Mouse (Mus musculus) frontal cortex, postnatal 10 days (tissue): ENCODE results near the gene Zfyve27.

ENCODE experiments used
- DNase-seq, 2 experiments: peaks; one replicate each; pipeline ENCODE4 v3.0.0; 2022; ENCODE audit warnings: low spot score in 2 of 2, mixed read lengths in 1 of 2

The Zfyve27 gene

DNA sequence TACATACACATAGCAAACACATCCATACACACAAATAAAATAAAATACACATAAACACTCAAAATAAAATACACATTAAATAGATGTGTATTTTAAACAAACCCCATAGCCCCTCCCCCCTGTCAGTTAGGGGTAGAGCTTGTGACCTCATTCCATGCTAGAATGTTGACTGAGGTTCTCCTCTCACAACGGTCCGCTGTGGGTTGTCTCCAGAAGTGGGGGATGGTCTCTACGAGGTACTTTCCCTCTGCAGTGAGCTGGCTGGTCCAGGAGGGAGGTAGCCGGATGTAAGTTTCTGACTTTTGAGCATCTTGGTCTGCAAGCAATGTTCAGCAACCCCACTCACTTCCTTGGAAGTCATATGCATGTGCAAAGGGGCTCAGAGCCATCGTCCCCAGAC is at the start of gene Zfyve27:
Gene Zfyve27 (plus strand): TSS at position 188 of the 400 bp plus-strand sequence.
- DNase-seq: no peak

DNA sequence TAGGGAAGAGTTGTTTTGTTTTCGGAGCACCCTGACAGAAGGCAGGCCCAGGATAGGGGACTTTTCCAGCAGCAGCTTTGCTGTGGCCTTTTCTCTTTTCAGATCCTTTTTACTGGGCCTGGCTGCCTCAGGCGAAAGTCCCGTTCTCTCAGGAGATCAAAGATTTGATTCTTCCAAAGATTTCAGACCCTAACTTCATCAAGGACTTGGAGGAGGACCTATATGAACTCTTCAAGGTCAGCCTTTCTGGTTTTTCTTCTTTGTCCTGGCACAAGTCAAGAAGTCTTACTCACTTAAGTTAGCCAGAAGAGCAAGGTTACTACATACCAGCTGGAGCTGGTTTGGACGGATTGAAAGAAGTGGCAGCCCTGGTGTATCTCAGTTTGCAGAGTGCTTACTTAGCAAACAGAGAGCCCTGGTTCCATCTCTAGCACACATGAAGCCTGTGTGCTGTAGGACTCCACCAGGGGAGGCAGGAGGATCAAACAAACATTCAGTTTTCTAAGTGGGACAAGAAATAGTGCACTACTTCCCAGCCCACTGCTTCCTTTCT is 47.9 kb upstream of the Zfyve27 start:
- DNase-seq: no peak

DNA sequence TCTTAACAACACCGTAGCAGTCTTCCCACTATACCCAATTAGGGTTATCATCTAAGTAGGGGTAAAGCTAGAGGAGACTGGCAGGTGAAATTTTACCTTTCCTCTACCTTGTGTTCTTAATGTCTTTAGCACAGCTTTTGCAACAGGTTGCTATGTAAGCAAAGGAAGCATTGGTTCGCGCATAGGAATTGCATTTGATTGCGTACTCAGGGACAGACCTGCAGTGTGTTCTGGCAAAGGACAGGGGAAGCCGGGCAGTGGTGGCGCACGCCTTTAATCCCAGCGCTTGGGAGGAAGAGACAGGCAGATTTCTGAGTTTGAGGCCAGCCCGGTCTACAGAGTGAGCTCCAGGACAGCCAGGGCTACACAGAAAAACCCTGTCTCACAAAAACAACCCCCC is 45.6 kb upstream of the Zfyve27 start:
- no peak for DNase-seq

DNA sequence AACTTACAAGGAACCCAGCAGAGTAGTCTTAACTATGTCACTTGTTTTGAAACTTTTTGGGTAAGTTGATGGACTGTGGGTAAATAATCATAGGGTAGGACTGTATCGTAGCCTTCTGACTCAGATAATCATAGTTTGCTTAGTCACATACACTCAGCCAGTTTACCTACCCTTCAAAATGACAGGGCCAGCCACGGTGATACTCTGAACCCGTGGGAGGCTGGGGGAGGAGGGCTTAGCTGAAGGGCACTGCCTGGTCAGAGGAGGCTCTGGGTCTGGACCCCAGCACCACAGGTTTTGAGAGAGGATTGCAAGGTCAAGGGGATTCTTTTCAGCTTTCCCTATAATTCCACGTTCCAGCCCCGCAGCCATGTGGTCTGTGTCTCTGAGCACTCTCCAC is 45.2 kb upstream of the Zfyve27 start:
- no peak for DNase-seq

DNA sequence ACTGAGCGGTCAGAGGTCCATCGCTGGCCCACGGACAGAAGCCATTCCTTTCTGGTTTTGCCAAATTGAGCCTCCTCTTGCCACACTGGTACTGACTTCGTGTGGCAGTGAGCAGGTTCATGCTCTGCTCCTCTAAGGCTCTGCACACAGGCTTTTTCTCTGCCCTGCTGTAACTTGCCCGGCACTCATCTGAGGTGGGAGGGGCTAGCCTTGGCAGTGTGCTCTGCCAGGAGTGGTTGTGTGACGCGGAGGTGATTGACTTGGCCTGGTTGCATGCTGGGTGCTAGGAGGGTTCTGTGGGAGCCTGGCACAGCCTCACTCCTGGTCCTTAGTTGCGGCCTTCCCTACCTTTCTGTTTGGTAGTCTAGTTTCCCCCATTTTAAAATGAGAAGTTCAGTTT is 43.3 kb upstream of the Zfyve27 start:
- no peak for DNase-seq

DNA sequence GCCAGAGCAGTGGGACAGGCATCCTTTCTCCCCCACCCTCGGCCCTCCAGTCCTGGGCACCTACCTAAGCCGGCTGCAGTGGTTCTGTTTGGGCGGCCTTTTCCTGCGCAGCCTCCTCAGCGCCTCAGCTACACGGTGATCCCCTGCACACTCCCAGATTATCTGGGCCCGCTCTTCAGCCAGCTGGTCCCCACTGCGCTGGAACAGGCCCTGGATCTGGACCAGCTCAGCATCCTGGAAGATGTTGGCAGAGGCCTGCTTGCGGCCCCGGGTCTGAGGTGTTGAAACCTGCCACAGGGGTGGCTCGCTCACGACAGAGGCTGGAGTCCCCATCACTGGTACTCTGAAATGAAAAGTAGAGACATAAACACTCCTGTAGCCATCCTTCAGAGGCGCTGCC is 39.1 kb upstream of the Zfyve27 start:
- no peak for DNase-seq

DNA sequence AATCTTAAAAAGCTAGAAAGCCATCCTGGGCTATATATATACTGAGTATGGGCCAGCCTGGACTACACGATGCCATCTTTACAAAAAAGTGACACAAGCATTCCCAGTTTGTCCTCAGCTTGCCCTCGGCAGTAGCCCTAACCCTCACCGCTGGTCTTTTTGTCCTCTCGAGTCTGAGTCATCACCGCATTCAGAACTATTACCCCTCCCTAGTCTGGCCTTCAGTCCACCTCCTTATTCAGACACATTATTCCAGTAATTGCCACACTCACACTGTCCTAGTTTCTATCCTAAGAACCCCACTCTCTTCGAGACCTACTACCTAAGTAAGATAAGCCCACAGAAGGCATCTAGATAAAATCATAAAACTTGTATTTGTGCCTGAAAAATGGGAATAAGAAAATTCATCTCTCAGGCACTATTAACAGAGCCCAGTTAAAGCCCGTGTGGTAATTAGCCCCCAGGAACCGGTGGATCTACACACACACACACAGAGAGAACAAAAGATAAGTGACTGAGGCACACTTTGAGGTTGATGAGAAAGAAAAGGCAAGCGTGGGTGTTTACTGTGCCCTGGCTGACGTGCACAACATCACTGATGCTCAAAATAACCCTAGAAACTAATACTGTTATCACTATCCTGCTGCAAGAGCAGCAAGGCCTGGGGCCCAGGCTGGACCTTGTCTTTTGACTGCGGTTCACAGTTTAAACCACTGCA is 38.1 kb upstream of the Zfyve27 start:
- no peak for DNase-seq

DNA sequence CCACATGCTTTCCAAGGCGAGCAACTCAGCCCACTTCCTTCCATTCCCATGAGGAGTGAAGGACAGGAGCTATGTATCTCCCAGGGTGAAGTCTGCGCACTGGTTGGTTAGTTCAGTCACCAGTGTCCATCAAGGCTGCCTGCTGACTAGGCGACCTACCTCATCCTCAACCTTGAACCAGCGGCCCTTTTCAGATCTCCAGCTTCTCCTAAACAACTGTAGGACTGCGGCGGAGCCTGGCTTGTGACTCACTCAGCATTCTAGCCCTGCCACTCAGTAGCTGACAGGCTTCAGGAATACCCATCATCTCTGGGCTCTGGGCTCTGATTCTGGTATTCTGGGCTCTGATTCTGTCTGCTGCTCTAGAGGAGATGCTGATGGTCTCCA is 37.5 kb upstream of the Zfyve27 start:
- DNase-seq: no peak

DNA sequence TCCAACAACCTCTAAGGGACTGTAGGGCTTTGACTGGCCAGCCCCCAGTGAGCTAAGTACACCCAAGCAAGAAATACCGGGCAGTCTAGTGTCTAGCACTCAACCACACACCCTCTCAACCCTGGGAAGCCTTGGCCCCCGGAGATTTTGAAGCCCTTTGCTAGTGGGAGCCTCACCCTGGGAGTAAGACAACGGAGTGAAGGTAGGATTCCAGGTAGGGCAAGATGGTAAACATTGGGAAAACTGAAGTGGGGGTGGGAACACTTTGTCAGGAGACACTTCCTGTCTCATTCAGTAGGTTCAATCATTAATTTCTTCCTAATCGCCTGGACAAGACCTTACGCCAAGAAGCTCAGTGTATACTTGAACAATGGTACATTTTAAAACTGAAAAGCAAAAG is 36.7 kb upstream of the Zfyve27 start:
- DNase-seq: no peak

DNA sequence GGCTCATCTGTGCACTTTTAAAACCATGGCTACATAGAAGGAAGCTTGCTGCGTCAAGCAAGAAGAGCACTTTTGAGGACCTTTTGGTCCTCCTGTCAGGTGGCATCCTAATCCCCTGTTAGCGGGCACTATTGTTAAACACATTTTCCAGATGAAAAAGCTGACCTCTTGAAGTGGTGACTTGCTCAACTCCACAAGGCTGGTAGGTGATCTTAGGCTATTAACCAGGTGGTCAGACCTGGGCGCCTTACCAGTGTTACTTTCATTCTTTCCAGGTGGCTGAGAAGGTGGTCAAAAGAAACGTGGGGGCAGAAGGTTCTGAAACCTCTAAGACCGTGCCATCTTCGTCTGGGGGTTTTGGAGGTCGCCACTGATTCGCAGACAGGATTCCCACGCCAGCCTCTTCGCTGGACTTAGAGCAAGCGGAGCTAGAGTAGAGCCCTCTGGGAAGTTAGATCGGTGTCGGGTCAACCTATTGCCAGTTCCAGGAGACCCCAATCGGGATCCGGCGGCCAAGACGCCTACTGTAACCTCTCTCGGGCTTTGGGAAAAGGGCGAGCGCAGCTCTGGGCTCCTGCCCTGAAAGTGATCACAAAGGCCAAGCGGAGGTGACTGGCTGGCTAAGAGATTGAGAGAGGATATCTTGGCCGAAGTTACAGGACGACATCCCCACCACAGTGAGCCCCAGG is 35.6 kb upstream of the Zfyve27 start:
- DNase-seq: no peak

DNA sequence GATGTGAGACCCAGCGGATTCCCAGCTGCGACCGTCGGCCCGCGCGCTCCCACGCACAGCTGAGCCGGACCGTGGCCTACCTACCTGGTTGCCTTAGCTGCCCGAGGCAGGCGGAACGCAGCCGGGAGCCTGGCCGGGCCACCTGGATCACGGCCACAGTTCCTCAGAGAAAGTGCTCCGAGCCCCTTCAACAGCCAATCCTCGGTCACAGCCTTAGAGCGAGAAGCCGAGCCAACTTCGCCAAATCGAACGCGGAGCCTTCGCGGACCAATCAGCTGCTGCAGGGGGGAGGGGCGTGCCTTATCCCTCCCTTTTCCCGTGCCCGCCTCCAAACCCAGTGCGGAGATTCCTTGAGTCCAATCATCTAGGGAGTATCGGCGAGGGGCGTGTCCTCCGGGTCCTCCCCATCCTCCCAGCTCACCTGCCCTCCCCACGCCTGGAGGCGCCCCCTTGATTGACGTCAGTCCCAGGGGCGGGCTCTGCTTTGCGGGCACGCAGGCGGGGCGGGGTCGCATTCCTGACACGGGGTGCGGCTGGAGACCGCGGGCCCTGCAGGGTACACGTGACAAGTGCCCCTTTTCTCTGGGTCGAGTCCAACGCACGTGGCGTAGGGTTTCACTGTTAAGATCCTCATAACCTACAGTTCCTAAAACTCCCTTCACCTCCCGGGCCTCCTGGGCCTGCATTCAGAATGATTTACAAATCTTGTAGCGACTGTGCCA is 34.8 kb upstream of the Zfyve27 start, which contains the start of gene Avpi1:
Gene Avpi1 (minus strand): TSS at position 273 of the 722 bp plus-strand sequence.
- DNase-seq: peak; percentile 97 to 98

DNA sequence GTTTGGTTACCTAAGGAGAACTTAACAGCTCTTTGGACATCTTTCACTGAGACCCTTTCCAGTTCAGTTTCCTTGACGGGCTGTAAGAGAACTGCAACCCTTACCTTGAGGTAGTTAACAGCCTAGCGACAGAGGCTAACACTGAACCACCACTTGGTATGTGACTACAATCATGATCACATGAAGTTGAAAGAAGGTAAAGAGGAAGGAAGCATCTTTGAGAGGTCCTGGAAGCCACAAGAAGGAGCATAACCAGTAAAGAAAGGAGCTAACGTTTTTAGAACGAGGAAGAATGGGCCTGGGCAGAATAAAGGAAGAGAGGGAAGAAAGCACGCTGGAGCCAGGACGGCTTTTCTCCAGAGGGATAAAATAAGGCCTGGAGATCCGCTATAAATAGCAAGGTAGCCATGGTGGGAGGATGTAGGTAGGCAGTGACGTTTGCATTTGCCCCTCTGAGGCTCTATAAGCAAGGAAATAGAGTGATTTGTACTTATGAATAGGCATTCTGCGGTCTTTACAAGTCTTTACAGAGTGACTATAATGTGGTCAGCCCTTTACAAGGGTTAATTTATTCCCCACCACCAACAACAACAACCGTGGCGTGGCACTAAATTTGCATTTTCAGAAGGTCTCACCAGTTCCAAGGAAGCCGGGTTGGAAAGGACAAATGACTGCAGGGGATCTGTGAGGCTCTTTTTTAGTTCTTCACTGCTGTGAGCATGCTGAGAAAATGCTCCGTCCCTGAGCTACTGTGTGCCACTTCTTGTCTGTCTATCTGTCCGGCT is 34.0 kb upstream of the Zfyve27 start:
- DNase-seq: no peak

DNA sequence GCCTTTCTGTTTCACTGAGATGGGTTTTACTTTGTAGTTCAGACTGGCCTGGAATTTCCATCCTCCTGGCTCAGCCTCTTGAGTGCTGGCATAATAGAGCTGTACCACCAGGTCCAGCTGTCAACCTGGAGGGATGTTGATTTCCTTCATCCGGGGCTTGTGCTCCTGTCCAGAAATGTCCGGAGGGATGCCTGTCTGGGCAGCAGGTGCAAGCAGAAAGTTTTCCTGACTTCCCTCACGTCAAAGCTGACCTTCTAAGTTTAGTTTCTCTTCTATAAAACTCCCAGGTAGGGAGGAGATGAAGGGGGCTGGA is 33.5 kb upstream of the Zfyve27 start:
- DNase-seq: no peak

DNA sequence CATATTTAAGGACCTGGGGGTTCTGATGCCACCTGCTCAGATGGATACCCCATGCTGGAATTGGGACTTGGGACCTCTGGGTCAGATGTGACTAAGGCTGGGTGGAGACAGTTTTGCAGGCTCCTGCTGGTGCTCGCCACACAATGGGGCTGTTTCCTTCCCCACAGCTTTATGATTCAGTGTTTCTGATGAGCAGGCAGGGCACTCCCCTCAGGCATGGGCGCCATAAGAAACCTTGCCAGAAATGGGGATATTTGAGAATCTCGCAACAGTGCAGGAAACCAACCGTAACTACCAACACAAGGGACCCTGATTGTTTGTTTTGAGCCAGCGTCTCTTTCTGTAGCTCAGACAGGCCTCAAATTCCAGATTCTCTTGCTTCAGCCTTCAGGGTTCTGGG is 32.6 kb upstream of the Zfyve27 start:
- no peak for DNase-seq

DNA sequence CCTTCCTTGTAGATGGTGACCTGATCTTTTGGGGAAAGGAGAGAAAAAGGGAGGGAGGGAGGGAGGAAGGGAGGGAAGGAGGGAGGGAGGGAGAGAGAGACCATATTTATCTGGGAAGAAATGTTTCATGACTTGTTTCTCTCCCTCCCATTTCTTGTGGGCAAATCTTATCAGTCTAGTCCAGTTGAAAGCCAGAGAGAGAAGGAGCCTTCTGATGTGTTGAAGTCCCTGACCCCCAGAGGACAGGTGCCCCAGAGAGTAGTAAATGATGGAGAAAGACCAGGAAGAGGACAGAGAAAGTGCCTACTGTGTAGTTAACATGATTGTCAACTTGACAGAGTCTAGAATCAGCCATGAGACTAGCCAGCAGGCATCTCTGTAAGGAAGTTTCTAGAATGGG is 28.7 kb upstream of the Zfyve27 start:
- DNase-seq: no peak

DNA sequence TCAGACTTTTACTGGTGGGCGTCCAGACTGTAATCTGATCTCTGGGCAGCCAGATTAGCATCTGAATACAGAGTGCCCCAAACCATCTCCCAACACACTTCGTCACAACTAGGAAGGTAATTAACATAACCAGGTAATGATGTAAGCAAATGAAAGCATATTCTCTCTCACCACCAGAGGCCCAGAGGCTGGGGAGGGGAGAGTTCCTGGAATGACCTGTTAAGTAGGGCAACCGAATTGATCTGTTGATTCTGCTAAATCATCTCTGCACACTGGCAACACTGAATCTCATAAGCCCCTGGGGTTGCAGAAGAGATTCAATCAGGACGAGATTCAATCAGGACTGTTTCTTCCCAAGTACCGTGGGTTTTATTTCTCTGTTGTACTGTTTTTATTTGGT is 27.6 kb upstream of the Zfyve27 start:
- DNase-seq: no peak

DNA sequence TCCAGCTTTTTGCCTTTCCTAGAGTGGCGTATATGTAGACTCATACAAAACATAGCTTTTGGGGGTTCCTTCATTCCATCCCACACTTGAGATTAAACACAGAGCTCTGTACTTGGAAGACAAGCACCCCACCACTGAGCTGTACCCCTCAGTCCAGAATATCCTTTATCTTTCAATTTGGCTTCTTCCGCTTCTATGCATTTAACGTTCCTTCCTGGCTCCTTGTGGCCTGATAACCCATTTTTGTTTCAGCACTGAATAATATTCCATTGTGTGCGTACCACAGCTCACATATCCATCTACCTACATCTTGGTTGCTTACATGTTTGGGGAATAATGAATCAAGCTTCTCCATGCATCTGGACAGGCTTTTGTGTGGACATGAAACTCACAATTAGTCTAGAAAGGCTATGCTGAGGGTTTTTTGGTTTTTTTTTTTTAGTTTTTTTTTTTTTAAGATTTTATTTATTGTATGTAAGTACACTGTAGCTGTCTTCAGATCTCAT is 26.5 kb upstream of the Zfyve27 start:
- no peak for DNase-seq

DNA sequence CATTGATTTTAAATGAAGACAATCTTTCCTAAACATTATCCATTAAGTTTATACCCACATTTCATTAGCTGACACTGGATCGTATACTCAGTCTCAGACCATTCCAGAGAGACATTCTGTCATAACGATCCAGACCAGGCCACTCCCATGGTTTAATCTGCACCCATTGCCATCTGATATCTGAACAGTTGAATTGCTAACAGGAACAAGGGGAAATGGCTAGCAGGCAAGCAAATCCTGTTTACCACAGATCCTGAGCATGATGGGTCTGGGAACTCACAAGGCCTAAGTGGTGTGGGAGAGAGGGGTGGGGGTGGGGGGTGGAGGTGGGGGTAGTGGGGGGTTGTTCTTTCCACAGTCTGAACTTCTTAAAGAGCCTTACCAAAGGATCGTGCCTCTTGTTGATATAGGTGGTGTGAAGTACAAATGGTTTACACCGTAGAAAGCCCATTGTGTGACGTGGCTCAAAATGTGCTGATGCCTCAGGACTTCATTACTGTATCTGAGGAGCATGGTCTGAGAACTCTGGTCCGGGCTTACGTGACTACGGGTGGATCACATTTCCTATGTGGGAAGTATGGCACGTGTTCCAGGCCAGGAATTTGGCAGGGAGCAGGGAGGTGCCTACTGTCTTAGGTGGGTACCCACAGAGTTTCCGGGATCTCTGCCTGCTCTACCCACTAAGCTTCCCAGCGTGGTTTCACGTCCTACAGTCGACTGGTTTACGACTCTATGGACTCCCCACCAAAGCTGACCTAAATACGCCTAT is 25.1 kb upstream of the Zfyve27 start:
- no peak for DNase-seq

DNA sequence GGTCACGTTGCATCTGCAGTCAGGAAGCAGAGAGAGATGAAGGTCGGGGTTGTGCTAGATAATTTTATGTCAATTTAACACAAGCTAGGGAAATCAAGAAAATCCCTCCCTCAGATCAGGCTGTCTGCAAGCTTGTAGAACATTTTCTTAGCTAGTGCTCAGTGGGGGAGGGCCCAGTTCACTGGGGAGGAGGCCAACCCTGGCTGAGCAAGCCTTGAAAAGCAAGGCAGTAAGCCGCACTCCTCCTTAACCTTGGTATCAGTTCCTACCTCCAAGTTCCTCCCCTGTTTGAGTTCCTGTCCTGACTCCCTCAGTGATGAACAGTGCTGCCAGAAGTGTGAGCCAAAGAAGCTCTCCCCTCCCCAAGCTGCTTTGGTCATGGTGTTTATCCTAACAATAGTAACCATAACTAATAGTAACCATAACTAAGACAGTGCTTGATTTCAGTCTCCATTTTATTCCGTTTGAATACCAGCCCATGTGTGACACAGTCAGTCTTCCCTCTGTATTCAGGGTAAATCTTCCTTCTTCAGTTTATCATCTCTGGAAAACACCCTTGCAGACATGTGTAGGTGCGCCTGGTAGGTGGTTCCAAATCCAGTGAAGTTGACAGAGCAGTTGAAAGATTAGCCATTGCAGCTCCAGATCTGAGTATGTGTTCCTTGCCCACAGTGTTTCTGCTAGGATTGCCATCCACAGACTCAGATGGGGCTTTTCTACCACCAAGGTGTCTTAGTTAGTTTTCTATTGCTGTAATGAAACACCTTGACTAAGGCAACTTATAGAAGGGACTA is 23.8 kb upstream of the Zfyve27 start:
- DNase-seq: no peak

DNA sequence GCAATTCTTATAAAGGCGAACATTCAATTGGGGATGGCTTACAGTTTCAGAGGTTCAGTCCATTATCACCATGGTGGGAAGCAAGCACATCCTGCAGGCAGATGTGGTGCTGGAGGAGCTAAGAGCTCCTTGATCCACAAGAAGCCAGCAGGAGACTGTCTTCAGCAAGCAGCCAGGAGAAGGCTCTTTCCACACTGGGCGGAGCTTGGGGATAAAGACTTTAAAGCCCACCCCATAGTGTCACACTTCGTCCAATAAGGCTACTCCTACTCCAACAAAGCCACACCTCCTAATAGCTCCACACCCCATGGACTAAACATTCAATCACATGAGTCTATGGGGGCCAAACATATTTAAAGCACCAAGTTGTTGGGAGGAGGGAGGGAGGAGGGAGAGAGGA is 21.8 kb upstream of the Zfyve27 start:
- no peak for DNase-seq
